Mouse (Mus musculus) small intestine, adult 2 months (tissue): ENCODE data around the gene Cdca7l.
"Not testable (repeated sequence)": the region's sequence is repeated elsewhere in the genome, so short reads cannot be mapped to it uniquely, and the experiment has no call there.

ENCODE experiments used
- CTCF ChIP-seq: fragments of 200-500 bp; IDR thresholded peaks from 2 replicates; pipeline ENCODE4 v1.5.1; 2012; ENCODE audit warnings: low read depth, mild to moderate bottlenecking, control low read depth, inconsistent platforms, low read length, moderate library complexity, mixed read lengths; ENCODE audit not compliant: insufficient replicate concordance, insufficient read length; ENCODE audit errors: extremely low read depth
- POLR2A ChIP-seq: fragments of 200-500 bp; IDR thresholded peaks from 2 replicates; pipeline ENCODE4 v1.6.1; 2012; ENCODE audit warnings: low read depth, mild to moderate bottlenecking, control low read depth, inconsistent platforms, low read length, moderate library complexity

- TF ChIP-seq CTCF, POLR2A: not testable (repeated sequence)
These were observed at the start of gene Cdca7l for GRCm38 (mm10) chr12:117803989-117804388.
